Mouse (Mus musculus) liver, embryonic 12.5 days (tissue): ENCODE results near the gene Slc17a7. TPM values are rescaled to one million over a fixed set of nuclear protein-coding genes. Genes with fewer than 3 reads are reported as not detected.

ENCODE experiments used
- ATAC-seq: fragments of 200-750 bp; cut with Nextera tagmentation; 2 replicates; pipeline ENCODE4 v1.8.0; 2017; ENCODE audit warnings: moderate number of reproducible peaks, mild to moderate bottlenecking, moderate library complexity
- H3K27ac ChIP-seq: fragments of 300-500 bp; sonication (generic); 2 replicates; pipeline ENCODE4 v1.5.1; 2016; ENCODE audit warnings: mild to moderate bottlenecking
- H3K27me3 ChIP-seq: fragments of 300-500 bp; sonication (generic); replicated peaks from 2 replicates; pipeline ENCODE4 v1.6.1; 2016; ENCODE audit warnings: mild to moderate bottlenecking, moderate library complexity
- H3K36me3 ChIP-seq: fragments of 300-500 bp; sonication (generic); 2 replicates; pipeline ENCODE4 v1.6.1; 2016; ENCODE audit warnings: mild to moderate bottlenecking, moderate library complexity
- H3K4me1 ChIP-seq: fragments of 300-500 bp; sonication (generic); 2 replicates; pipeline ENCODE4 v1.6.1; 2016
- H3K4me2 ChIP-seq: fragments of 300-500 bp; sonication (generic); 2 replicates; pipeline ENCODE4 v1.6.1; 2016; ENCODE audit warnings: mild to moderate bottlenecking, moderate library complexity
- H3K4me3 ChIP-seq: fragments of 300-500 bp; sonication (generic); 2 replicates; pipeline ENCODE4 v1.5.1; 2016; ENCODE audit warnings: mild to moderate bottlenecking, moderate library complexity
- H3K9ac ChIP-seq: fragments of 300-500 bp; sonication (generic); 2 replicates; pipeline ENCODE4 v1.6.1; 2016; ENCODE audit warnings: mild to moderate bottlenecking, moderate library complexity
- H3K9me3 ChIP-seq: fragments of 300-500 bp; sonication (generic); replicated peaks from 2 replicates; pipeline ENCODE4 v1.6.1; 2016; ENCODE audit warnings: mild to moderate bottlenecking, moderate library complexity
- WGBS: fragments of 180-500 bp; shearing (Covaris S2); methylation state at CpG from one replicate; pipeline ENCODE4 v1.1.7; 2016; ENCODE audit not compliant: insufficient replicate concordance; 5-methylcytosine and 5-hydroxymethylcytosine counted together
- polyA plus RNA-seq: library from polyadenylated mRNA; unstranded; fragments of >200 nt; fragmentation: Nextera tagmentation; extraction: Ambion mirVana; gene quantifications from 2 replicates; pipeline ENCODE4 v1.2.1, GENCODE M21; 2016

Gene Slc17a7
- polyA plus RNA-seq, 1 experiment from 2014 or later: not detected

GRCm38 (mm10) chr7:45196176-45196535 is 32.4 kb downstream of the Slc17a7 start:
- no peak overlapping the region for H3K9ac ChIP-seq
- peaks cover 85% of the 10 kb centered on the region for H3K27me3 ChIP-seq
- no peaks in the 10 kb centered on the region for H3K36me3 ChIP-seq
- no peaks in the 10 kb centered on the region for H3K4me1 ChIP-seq
- no peak overlapping the region for H3K4me2 ChIP-seq
- WGBS: 56% methylated on average over 4 of the region's 4 CpGs
- H3K27ac ChIP-seq: no peak overlapping the region
- H3K9me3 ChIP-seq: no peaks in the 10 kb centered on the region
- no peak overlapping the region for H3K4me3 ChIP-seq
- no peak for ATAC-seq

GRCm38 (mm10) chr7:45196994-45197393 is 33.2 kb downstream of the Slc17a7 start:
- no peaks in the 10 kb centered on the region for H3K9me3 ChIP-seq
- 41% methylated on average over 5 of the region's 5 CpGs for WGBS
- no peak for ATAC-seq
- peaks cover 77% of the 10 kb centered on the region for H3K27me3 ChIP-seq
- H3K4me1 ChIP-seq: no peaks in the 10 kb centered on the region
- no peak overlapping the region for H3K9ac ChIP-seq
- no peak overlapping the region for H3K4me2 ChIP-seq
- H3K36me3 ChIP-seq: no peaks in the 10 kb centered on the region
- no peak overlapping the region for H3K27ac ChIP-seq
- no peak overlapping the region for H3K4me3 ChIP-seq

GRCm38 (mm10) chr7:45198435-45198834 is 34.7 kb downstream of the Slc17a7 start:
- Histone ChIP-seq H3K4me2 (no peak overlapping the region), H3K36me3 (no peaks in the 10 kb centered on the region), H3K4me1 (no peaks in the 10 kb centered on the region), H3K27ac (no peak overlapping the region), H3K4me3 (no peak overlapping the region), H3K9ac (no peak overlapping the region), H3K27me3 (peaks cover 74% of the 10 kb centered on the region), H3K9me3 (no peaks in the 10 kb centered on the region)
- 8% methylated on average over 5 of the region's 5 CpGs for WGBS
- no peak for ATAC-seq

- H3K9ac ChIP-seq: no peak overlapping the region
- no peaks in the 10 kb centered on the region for H3K9me3 ChIP-seq
- H3K4me1 ChIP-seq: peaks cover 2% of the 10 kb centered on the region
- no peak overlapping the region for H3K4me2 ChIP-seq
- no peak for ATAC-seq
- H3K4me3 ChIP-seq: no peak overlapping the region
- 72% methylated on average over 11 of the region's 11 CpGs for WGBS
- peaks cover 69% of the 10 kb centered on the region for H3K27me3 ChIP-seq
- H3K36me3 ChIP-seq: no peaks in the 10 kb centered on the region
- H3K27ac ChIP-seq: no peak overlapping the region
Observed at GRCm38 (mm10) chr7:45198961-45199360, 35.2 kb downstream of the Slc17a7 start.

GRCm38 (mm10) chr7:45202654-45203053 is 38.9 kb downstream of the Slc17a7 start:
- WGBS: 48% methylated on average over 9 of the region's 10 CpGs
- Histone ChIP-seq H3K36me3 (no peaks in the 10 kb centered on the region), H3K4me2 (no peak overlapping the region), H3K4me3 (no peak overlapping the region), H3K27ac (no peak overlapping the region), H3K4me1 (peaks cover 18% of the 10 kb centered on the region), H3K9ac (no peak overlapping the region), H3K9me3 (no peaks in the 10 kb centered on the region), H3K27me3 (peaks cover 39% of the 10 kb centered on the region)
- ATAC-seq: no peak

- Histone ChIP-seq H3K9me3 (no peaks in the 10 kb centered on the region; the same call in 1 of the 2 replicates), H3K4me3 (peak within 1 kb of the TSS; percentile 53), H3K9ac (peak within 1 kb of the TSS; percentile 47), H3K27me3 (peaks cover 28% of the 10 kb centered on the region), H3K27ac (no peak within 1 kb of the TSS), H3K4me1 (peaks cover 18% of the 10 kb centered on the region), H3K36me3 (no peaks in the 10 kb centered on the region), H3K4me2 (peak within 1 kb of the TSS; percentile 83)
- WGBS: 5% methylated on average over 44 of the region's 44 CpGs
- peak; percentile 87 for ATAC-seq
Observed at GRCm38 (mm10) chr7:45204380-45205143, 40.8 kb downstream of the Slc17a7 start, which contains the start of gene Ccdc155. Ccdc155 (minus strand) TSS chr7:45204892.

GRCm38 (mm10) chr7:45208260-45208659 is 44.5 kb downstream of the Slc17a7 start:
- no peak overlapping the region for H3K4me3 ChIP-seq
- 57% methylated on average over 6 of the region's 6 CpGs for WGBS
- no peak overlapping the region for H3K9ac ChIP-seq
- ATAC-seq: no peak
- H3K9me3 ChIP-seq: no peaks in the 10 kb centered on the region; the same call in 1 of the 2 replicates
- H3K4me1 ChIP-seq: peaks cover 38% of the 10 kb centered on the region
- no peak overlapping the region for H3K4me2 ChIP-seq
- peaks cover 36% of the 10 kb centered on the region for H3K27me3 ChIP-seq
- no peak overlapping the region for H3K27ac ChIP-seq
- H3K36me3 ChIP-seq: no peaks in the 10 kb centered on the region

- Histone ChIP-seq H3K4me3 (peak overlapping the region; percentile 23), H3K27me3 (peaks cover 57% of the 10 kb centered on the region), H3K27ac (no peak overlapping the region), H3K9me3 (no peaks in the 10 kb centered on the region; the same call in 1 of the 2 replicates), H3K4me2 (peak overlapping the region; percentile 71), H3K4me1 (peaks cover 29% of the 10 kb centered on the region), H3K36me3 (no peaks in the 10 kb centered on the region), H3K9ac (no peak overlapping the region)
- ATAC-seq: no peak
- 10% methylated on average over 10 of the region's 10 CpGs for WGBS
Observed at GRCm38 (mm10) chr7:45211070-45211469, 47.3 kb downstream of the Slc17a7 start.

GRCm38 (mm10) chr7:45211851-45212251 is 48.1 kb downstream of the Slc17a7 start, which contains the start of gene Dkkl1:
Dkkl1 (minus strand) TSS chr7:45212147.
- Histone ChIP-seq H3K4me2 (peak within 1 kb of the TSS; percentile 71), H3K36me3 (no peaks in the 10 kb centered on the region), H3K4me3 (peak within 1 kb of the TSS; percentile 23), H3K9me3 (no peaks in the 10 kb centered on the region; the same call in 1 of the 2 replicates), H3K27ac (no peak within 1 kb of the TSS), H3K9ac (no peak within 1 kb of the TSS), H3K27me3 (peaks cover 65% of the 10 kb centered on the region), H3K4me1 (peaks cover 35% of the 10 kb centered on the region)
- WGBS: 4% methylated on average over 17 of the region's 17 CpGs
- ATAC-seq: peak; percentile 57

- H3K4me2 ChIP-seq: peak overlapping the region; percentile 71
- no peak overlapping the region for H3K27ac ChIP-seq
- no peaks in the 10 kb centered on the region for H3K36me3 ChIP-seq
- peaks cover 70% of the 10 kb centered on the region for H3K27me3 ChIP-seq
- WGBS: 55% methylated on average over 7 of the region's 7 CpGs
- peaks cover 40% of the 10 kb centered on the region for H3K4me1 ChIP-seq
- no peak overlapping the region for H3K9ac ChIP-seq
- H3K4me3 ChIP-seq: no peak overlapping the region
- no peaks in the 10 kb centered on the region; the same call in 1 of the 2 replicates for H3K9me3 ChIP-seq
- no peak for ATAC-seq
Observed at GRCm38 (mm10) chr7:45212356-45212755, 48.6 kb downstream of the Slc17a7 start.

GRCm38 (mm10) chr7:45213708-45214107 is 50.0 kb downstream of the Slc17a7 start:
- Histone ChIP-seq H3K4me3 (no peak overlapping the region), H3K27ac (0 out of 2 replicates have a peak overlapping the region, but pooled peaks have one; percentile 3), H3K9ac (no peak overlapping the region), H3K4me2 (no peak overlapping the region), H3K27me3 (peaks cover 70% of the 10 kb centered on the region), H3K9me3 (no peaks in the 10 kb centered on the region), H3K4me1 (peaks cover 41% of the 10 kb centered on the region), H3K36me3 (0 out of 2 replicates have a peak, but pooled peaks cover under 1% of the 10 kb centered on the region)
- no peak for ATAC-seq
- WGBS: 70% methylated on average over 5 of the region's 5 CpGs

- H3K9ac ChIP-seq: peak within 1 kb of the TSS; percentile 66
- H3K4me1 ChIP-seq: peaks cover 40% of the 10 kb centered on the region
- H3K27me3 ChIP-seq: peaks cover 60% of the 10 kb centered on the region
- H3K27ac ChIP-seq: peak within 1 kb of the TSS; percentile 68
- peak within 1 kb of the TSS; percentile 63 for H3K4me2 ChIP-seq
- ATAC-seq: peak; percentile 17; the same call in 1 of the 2 replicates
- H3K9me3 ChIP-seq: no peaks in the 10 kb centered on the region
- peaks cover 17% of the 10 kb centered on the region for H3K36me3 ChIP-seq
- peak within 1 kb of the TSS; percentile 58 for H3K4me3 ChIP-seq
- WGBS: 3% methylated on average over 53 of the region's 55 CpGs
Observed at GRCm38 (mm10) chr7:45215673-45216441, 52.1 kb downstream of the Slc17a7 start, which contains the start of gene Tead2. Tead2 (plus strand) TSS chr7:45215753.
